Mouse (Mus musculus) spleen, adult 18-20 months (tissue): ENCODE measurements around the gene Tlr13.
"Not testable (repeated sequence)": the region's sequence is repeated elsewhere in the genome, so short reads cannot be mapped to it uniquely, and the experiment has no call there.

Source experiments
- DNase-seq, 2 experiments: peaks; one replicate each; pipeline ENCODE4 v3.0.0; 2022; ENCODE audit warnings: mixed read lengths in 2 of 2

Tlr13 gene

DNA sequence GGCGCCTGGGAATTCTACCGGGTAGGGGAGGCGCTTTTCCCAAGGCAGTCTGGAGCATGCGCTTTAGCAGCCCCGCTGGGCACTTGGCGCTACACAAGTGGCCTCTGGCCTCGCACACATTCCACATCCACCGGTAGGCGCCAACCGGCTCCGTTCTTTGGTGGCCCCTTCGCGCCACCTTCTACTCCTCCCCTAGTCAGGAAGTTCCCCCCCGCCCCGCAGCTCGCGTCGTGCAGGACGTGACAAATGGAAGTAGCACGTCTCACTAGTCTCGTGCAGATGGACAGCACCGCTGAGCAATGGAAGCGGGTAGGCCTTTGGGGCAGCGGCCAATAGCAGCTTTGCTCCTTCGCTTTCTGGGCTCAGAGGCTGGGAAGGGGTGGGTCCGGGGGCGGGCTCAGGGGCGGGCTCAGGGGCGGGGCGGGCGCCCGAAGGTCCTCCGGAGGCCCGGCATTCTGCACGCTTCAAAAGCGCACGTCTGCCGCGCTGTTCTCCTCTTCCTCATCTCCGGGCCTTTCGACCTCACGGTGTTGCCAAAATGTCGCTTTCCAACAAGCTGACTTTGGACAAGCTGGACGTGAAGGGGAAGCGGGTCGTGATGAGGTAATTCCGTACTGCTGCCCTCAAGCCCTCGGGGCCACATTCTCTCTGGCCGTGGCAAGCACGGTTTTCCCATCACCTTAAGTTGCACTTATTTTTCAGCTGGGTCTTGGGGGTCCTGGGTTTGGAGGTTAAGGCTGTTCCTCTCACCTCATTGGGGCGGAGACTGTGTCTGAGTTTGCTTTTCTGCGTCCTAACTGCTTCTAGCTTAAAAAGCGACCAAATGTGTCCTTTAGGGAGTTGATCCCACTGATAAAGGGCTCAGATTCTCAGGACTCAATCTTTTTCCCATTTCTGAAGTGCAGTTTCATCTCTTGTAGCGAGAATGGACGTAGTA is 44.0 kb downstream of the Tlr13 start, which contains the start of gene Pgk1:
TSS of gene Pgk1 (plus strand) at position 388 of the 937 bp plus-strand sequence.
- peak; percentile 77 to 79 for DNase-seq

DNA sequence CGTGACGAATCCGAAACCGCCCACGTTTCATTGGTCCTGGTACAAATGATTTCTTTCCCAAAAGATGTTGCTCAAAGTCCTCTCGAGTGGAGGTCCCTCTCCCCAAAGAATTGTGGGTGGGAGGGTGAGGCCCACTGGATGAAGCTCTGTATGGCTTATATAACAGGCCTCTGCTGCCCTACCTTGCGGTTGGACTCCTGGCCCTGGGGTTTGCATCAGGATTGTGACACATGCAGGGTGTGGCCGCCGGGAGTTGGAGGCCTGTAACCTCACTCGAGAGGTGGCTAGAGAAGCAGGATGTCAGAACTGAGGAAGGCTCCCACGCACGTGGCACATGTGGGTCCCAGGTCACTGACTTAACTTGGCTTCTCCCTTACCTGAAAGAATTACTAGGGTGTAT is 44.7 kb downstream of the Tlr13 start:
- DNase-seq = peak in 1 of 2 experiments; percentile 9

- no peak for DNase-seq
Observed at GRCm38 (mm10) chrX:106189356-106189755, 46.4 kb downstream of the Tlr13 start.

DNA sequence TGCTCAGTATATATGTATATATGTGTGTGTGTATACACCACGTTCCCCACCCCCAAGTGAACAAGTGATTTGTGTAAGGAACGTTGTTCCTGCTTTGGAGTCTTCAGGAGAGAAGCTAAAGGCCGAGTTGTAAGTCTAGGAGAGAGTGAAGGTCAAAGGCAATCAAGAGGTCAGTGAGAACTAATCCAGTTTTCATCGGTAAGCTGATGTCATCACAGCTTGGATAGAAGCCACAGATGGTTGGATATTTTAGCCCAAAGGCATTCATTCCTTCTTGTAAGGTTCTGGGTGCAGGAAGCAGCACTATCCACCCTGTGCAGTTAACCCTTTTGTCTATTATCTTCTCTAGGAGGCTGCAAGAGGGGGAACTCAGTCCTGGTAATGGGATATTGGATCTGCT is 47.1 kb downstream of the Tlr13 start:
- no peak for DNase-seq

GRCm38 (mm10) chrX:106194361-106194760 is 51.4 kb downstream of the Tlr13 start:
- DNase-seq = not testable (repeated sequence)

GRCm38 (mm10) chrX:106197308-106197707 is 54.3 kb downstream of the Tlr13 start:
- no peak for DNase-seq

DNA sequence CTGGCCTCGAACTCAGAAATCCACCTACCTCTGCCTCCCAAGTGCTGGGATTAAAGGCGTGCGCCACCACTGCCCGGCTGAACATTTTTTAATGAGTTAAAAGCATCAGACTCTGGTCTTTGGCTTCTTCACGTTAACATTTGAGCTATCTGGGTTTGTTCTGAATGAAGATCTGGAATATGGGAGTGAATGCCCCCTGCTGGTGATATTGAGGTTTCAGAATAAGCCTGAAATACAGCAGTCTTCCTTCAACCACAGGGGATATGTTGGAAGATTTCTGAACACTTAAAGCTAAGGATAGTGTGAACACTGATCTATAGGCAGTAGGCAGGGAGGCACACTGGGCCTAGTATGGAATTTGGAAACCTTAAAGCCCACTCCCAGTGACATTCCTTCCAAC is 55.9 kb downstream of the Tlr13 start:
- no peak for DNase-seq

- no peak for DNase-seq
Observed at GRCm38 (mm10) chrX:106209100-106209499, 66.1 kb downstream of the Tlr13 start.
